Mouse (Mus musculus) heart, embryonic 11.5 days (tissue): ENCODE measurements around the gene Mtmr14. TPM values are rescaled to one million over a fixed set of nuclear protein-coding genes. Genes with fewer than 3 reads are reported as not detected.

Source experiments
- ATAC-seq: fragments of 200-750 bp; cut with Nextera tagmentation; replicated peaks from 2 replicates; pipeline ENCODE4 v1.8.0; 2017; ENCODE audit warnings: moderate library complexity; ENCODE audit not compliant: insufficient number of reproducible peaks, low FRiP score, low TSS enrichment
- H3K27ac ChIP-seq: fragments of 300-500 bp; sonication (generic); 2 replicates; pipeline ENCODE4 v1.5.1; 2014; ENCODE audit warnings: mild to moderate bottlenecking, low read depth, low read length
- H3K27me3 ChIP-seq: fragments of 300-500 bp; sonication (generic); 2 replicates; pipeline ENCODE4 v1.6.1; 2014; ENCODE audit warnings: mild to moderate bottlenecking, low read length, mixed read lengths; ENCODE audit not compliant: control insufficient read depth, insufficient read depth
- H3K36me3 ChIP-seq: fragments of 300-500 bp; sonication (generic); 2 replicates; pipeline ENCODE4 v1.6.1; 2014; ENCODE audit warnings: mild to moderate bottlenecking, low read length, moderate library complexity, mixed read lengths; ENCODE audit not compliant: control insufficient read depth, insufficient read depth
- H3K4me1 ChIP-seq: fragments of 300-500 bp; sonication (generic); 2 replicates; pipeline ENCODE4 v1.6.1; 2014; ENCODE audit warnings: low read length; ENCODE audit not compliant: control insufficient read depth, insufficient read depth
- H3K4me2 ChIP-seq: fragments of 300-500 bp; sonication (generic); 2 replicates; pipeline ENCODE4 v1.6.1; 2014; ENCODE audit warnings: mild to moderate bottlenecking, moderate library complexity
- H3K4me3 ChIP-seq: fragments of 300-500 bp; sonication (generic); 2 replicates; pipeline ENCODE4 v1.5.1; 2014; ENCODE audit warnings: low read depth, low read length
- H3K9ac ChIP-seq: fragments of 300-500 bp; sonication (generic); 2 replicates; pipeline ENCODE4 v1.6.1; 2014; ENCODE audit warnings: mild to moderate bottlenecking, low read depth, low read length, moderate library complexity
- H3K9me3 ChIP-seq: fragments of 300-500 bp; sonication (generic); replicated peaks from 2 replicates; pipeline ENCODE4 v1.6.1; 2016; ENCODE audit warnings: low read length; ENCODE audit not compliant: control insufficient read depth
- WGBS: fragments of 180-500 bp; shearing (Covaris S2); extraction: QIAGEN DNeasy Blood & Tissue Kit; methylation state at CpG from one replicate; pipeline ENCODE4 v1.1.7; 2014; ENCODE audit not compliant: insufficient replicate concordance; 5-methylcytosine and 5-hydroxymethylcytosine counted together
- polyA plus RNA-seq: library from polyadenylated mRNA; unstranded; fragments of >200 nt; fragmentation: Nextera tagmentation; extraction: Ambion mirVana; gene quantifications from 2 replicates; pipeline ENCODE4 v1.2.1, GENCODE M21; 2014

The Mtmr14 gene
- polyA plus RNA-seq, 1 experiment from 2014 or later, result 24.3 TPM

DNA sequence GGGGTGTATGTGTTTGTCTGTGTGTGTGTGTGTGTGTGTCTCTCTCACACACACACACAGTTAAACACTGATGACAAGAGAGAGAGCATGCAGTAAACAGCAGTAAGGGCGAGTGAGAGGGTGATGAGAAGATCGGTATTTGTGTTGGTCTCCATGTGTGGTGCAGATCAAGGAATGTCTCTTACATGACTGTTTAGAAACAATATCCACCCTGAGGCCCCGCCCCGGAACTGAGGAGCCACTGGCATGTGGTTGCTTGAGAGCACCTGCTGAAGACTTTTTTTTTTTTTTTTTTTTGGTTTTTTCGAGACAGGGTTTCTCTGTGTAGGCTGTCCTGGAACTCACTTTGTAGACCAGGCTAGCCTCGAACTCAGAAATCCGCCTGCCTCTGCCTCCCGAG, 26.8 kb downstream of the Mtmr14 start:
- no peak overlapping the region for H3K4me2 ChIP-seq
- no peaks in the 10 kb centered on the region; the same call in 1 of the 2 replicates for H3K4me1 ChIP-seq
- H3K27me3 ChIP-seq, result no peaks in the 10 kb centered on the region
- WGBS, result 91% methylated on average over 8 of the region's 8 CpGs
- no peak overlapping the region for H3K4me3 ChIP-seq
- peaks cover 27% of the 10 kb centered on the region for H3K36me3 ChIP-seq
- H3K9me3 ChIP-seq, result no peaks in the 10 kb centered on the region
- H3K9ac ChIP-seq, result no peak overlapping the region
- H3K27ac ChIP-seq, result no peak overlapping the region
- ATAC-seq, result no peak

GRCm38 (mm10) chr6:113266996-113267655, 29.5 kb downstream of the Mtmr14 start:
- no peak for ATAC-seq
- no peaks in the 10 kb centered on the region for H3K9me3 ChIP-seq
- H3K4me3 ChIP-seq, result no peak overlapping the region
- WGBS, result 67% methylated on average over 7 of the region's 7 CpGs
- no peak overlapping the region for H3K4me2 ChIP-seq
- peaks cover 39% of the 10 kb centered on the region for H3K36me3 ChIP-seq
- H3K9ac ChIP-seq, result no peak overlapping the region
- 0 out of 2 replicates have a peak overlapping the region, but pooled peaks have one; percentile 46 for H3K27ac ChIP-seq
- no peaks in the 10 kb centered on the region for H3K27me3 ChIP-seq
- no peaks in the 10 kb centered on the region; the same call in 1 of the 2 replicates for H3K4me1 ChIP-seq

DNA sequence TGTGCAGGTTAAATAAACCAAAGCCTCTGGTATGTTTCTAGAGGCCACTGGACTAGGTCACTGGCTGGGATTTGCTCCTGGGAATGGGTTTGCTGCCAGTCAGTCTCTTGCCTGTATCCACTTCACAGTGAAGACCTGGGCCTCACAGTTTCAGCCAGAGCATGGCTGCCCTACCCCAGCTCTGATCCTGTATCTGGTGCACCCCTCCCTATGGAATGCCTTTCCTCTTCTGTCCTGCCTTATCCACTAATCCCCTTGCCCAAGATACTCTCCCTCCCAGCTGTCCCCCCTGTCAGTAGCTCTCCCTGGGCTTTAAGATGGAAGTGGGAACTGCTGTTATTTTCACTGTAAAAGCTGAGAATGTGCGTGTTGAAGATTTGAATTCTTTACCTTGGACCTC, 30.3 kb downstream of the Mtmr14 start:
- Histone ChIP-seq H3K27ac (no peak overlapping the region), H3K4me1 (no peaks in the 10 kb centered on the region; the same call in 1 of the 2 replicates), H3K9me3 (no peaks in the 10 kb centered on the region), H3K4me2 (no peak overlapping the region), H3K4me3 (no peak overlapping the region), H3K36me3 (peaks cover 36% of the 10 kb centered on the region), H3K27me3 (no peaks in the 10 kb centered on the region), H3K9ac (no peak overlapping the region)
- ATAC-seq, result no peak
- 77% methylated on average over 1 of the region's 1 CpGs for WGBS

DNA sequence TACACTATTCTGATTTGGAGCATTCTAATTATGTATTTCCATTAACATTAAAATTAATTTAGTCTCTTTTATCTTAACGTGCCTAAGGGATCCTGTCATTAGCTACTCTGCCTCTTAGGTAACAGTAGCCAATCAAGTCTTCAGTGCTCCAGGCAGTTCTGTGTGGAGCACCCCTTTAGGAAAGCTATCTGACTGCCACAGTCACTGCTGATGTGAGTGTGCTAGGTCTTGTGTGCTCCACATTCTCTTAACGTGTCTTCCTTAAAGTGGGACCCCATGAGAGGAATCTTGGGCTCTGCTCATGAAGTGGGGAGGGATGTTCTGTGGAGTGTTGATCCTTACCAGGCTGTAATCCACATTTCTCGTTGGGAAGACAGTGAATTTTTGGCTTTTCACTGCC, 34.7 kb downstream of the Mtmr14 start:
- no peak overlapping the region for H3K9ac ChIP-seq
- no peaks in the 10 kb centered on the region; the same call in 1 of the 2 replicates for H3K4me1 ChIP-seq
- H3K4me3 ChIP-seq, result no peak overlapping the region
- H3K36me3 ChIP-seq, result peaks cover 28% of the 10 kb centered on the region
- H3K4me2 ChIP-seq, result no peak overlapping the region
- no peak for ATAC-seq
- no peak overlapping the region for H3K27ac ChIP-seq
- WGBS, result 75% methylated on average over 3 of the region's 3 CpGs
- H3K27me3 ChIP-seq, result no peaks in the 10 kb centered on the region
- no peaks in the 10 kb centered on the region for H3K9me3 ChIP-seq

DNA sequence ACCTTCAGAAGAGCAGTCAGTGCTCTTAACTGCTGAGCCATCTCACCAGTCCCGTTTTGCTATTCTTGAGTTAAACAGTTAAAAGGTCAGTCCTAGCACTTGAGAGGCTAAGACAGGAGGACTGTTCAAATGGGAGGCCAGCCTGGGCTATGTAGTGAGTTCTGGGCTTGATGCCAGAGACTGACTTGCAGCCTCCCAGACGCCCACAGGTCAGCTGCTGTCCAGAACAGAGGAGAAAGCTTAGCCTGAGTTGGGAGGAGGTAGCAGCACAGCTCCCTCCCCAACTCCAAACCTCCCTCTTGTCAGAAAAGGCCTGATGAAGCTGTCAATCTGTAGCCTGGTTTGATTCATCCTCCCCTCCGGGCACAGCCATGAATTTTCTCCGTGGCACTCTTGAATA, 39.2 kb downstream of the Mtmr14 start:
- Histone ChIP-seq H3K27me3 (peaks cover 5% of the 10 kb centered on the region), H3K27ac (no peak overlapping the region), H3K4me2 (no peak overlapping the region), H3K9me3 (no peaks in the 10 kb centered on the region), H3K9ac (no peak overlapping the region), H3K36me3 (peaks cover 3% of the 10 kb centered on the region; the same call in 1 of the 2 replicates), H3K4me1 (no peaks in the 10 kb centered on the region), H3K4me3 (no peak overlapping the region)
- WGBS, result 70% methylated on average over 4 of the region's 4 CpGs
- ATAC-seq, result no peak

- ATAC-seq, result no peak
- Histone ChIP-seq H3K27me3 (peaks cover 43% of the 10 kb centered on the region), H3K4me1 (0 out of 2 replicates have a peak, but pooled peaks cover 4% of the 10 kb centered on the region), H3K27ac (no peak overlapping the region), H3K4me3 (no peak overlapping the region), H3K36me3 (no peaks in the 10 kb centered on the region; the same call in 1 of the 2 replicates), H3K9me3 (no peaks in the 10 kb centered on the region), H3K4me2 (no peak overlapping the region), H3K9ac (no peak overlapping the region)
- WGBS, result 57% methylated on average over 6 of the region's 6 CpGs
Measured at GRCm38 (mm10) chr6:113281676-113282075, 44.0 kb downstream of the Mtmr14 start.

GRCm38 (mm10) chr6:113282101-113282802, 44.6 kb downstream of the Mtmr14 start, which contains the start of gene Cpne9:
Gene Cpne9 (plus strand): TSS chr6:113282307.
- no peaks in the 10 kb centered on the region; the same call in 1 of the 2 replicates for H3K36me3 ChIP-seq
- ATAC-seq, result 0 out of 2 replicates have a peak, but pooled peaks have one; percentile 18
- no peak within 1 kb of the TSS for H3K9ac ChIP-seq
- no peaks in the 10 kb centered on the region for H3K9me3 ChIP-seq
- peak within 1 kb of the TSS; percentile 36 for H3K4me2 ChIP-seq
- H3K27me3 ChIP-seq, result peaks cover 43% of the 10 kb centered on the region
- H3K27ac ChIP-seq, result no peak within 1 kb of the TSS
- H3K4me3 ChIP-seq, result peak within 1 kb of the TSS; percentile 17
- WGBS, result 3% methylated on average over 37 of the region's 37 CpGs
- H3K4me1 ChIP-seq, result 0 out of 2 replicates have a peak, but pooled peaks cover 4% of the 10 kb centered on the region

DNA sequence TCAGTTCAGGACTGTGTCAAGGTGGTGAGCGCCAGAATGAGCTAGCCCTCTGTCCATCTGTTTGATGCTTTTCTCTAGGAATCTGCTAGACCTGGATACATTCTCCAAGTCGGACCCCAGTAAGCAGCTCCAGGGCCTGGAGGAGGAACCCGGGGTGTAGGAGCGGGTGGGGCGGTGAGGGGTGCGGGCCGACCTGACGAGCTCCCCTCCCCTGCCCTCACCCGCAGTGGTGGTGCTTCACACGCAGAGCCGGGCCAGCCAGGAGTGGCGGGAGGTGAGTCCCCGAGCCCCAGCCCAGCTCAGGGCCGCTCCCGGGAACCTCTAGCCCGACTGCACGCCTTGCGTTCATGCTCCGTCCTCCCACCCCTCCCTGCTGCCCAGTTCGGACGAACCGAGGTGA, 45.3 kb downstream of the Mtmr14 start:
- Histone ChIP-seq H3K9me3 (no peaks in the 10 kb centered on the region), H3K4me3 (no peak overlapping the region), H3K4me2 (no peak overlapping the region), H3K36me3 (no peaks in the 10 kb centered on the region; the same call in 1 of the 2 replicates), H3K27me3 (peaks cover 43% of the 10 kb centered on the region), H3K27ac (no peak overlapping the region), H3K9ac (no peak overlapping the region), H3K4me1 (0 out of 2 replicates have a peak, but pooled peaks cover 4% of the 10 kb centered on the region)
- no peak for ATAC-seq
- under 1% methylated on average over 16 of the region's 22 CpGs for WGBS
